ENCODE assay signal across 29 mouse cellular contexts in the genomic region with DNA sequence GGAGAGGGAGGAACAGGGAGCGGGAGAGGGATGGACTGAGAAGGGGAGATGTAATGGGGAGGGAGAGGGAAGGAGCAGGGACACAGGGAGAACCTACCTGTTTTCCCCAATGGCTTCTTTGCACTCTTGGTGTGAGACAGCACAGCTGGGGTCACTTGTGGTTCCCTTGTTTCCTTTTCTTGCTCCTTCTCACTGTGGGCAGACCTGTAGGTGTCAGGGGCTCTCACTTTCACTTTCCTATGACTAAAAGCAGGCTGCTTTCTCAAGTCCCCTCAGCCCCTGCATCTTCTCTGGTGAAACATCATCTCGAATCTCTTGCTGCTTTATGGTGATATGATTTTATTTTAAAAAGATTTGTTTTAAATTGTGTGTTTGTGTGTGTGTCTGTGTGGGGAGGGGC.
A peak's percentile ranks its signal among the peaks of the same experiment; 100 is the strongest.
DNase-seq lines count a peak whose midpoint lies in the region; ATAC-seq lines count a peak whose summit lies in the region.
"Had no signal": no experiment of that assay in that cellular context is flagged by ENCODE, and none has a peak within 500 bp of the region (broad histone marks: within the 10 kb centered on the region; RNA-seq: fewer than 3 reads in every experiment).

No protein-coding gene starts in this region.

- WGBS in hindbrain, embryonic 12.5 days, result 58% methylated on average over 2 of the region's 2 CpGs

- H3K4me3 ChIP-seq in hindbrain, embryonic 12.5 days, result no peak overlapping the region
- H3K4me3 ChIP-seq: embryonic facial prominence, embryonic 12.5 days; heart, adult 2 months; heart, embryonic 12.5 days; hindbrain, embryonic 10.5 days; left cerebral cortex, adult 2 months; limb, embryonic 12.5 days; liver, embryonic 15.5 days; midbrain, embryonic 12.5 days had no signal

- DNase-seq in CD4-positive, CD25-positive, alpha-beta regulatory T cell, adult 2 months (ENCODE audit: low read depth, low spot score), result peak; percentile 48
- no peak for DNase-seq in urinary bladder, postnatal 25 days (ENCODE audit: low spot score)
- DNase-seq in gastrocnemius, adult 8-10 months (ENCODE audit: low spot score in 2 of 2), result no peak
- DNase-seq in ovary, postnatal 14 days (ENCODE audit: low spot score), result no peak
- DNase-seq: adrenal gland, postnatal 10 days; cerebellum, adult 8-10 months; cerebellum, postnatal 25 days; gastrocnemius, postnatal 25 days; heart, adult 2 months; kidney, adult 9 months; kidney, postnatal 10 days; layer of hippocampus, adult 9-11 months; lung, embryonic 14.5 days; lung, postnatal 14 days; right cerebral cortex, adult 18-20 months had no signal

- no peaks in the 10 kb centered on the region for H3K9me3 ChIP-seq in hindbrain, embryonic 12.5 days (replicated peaks)
- H3K9me3 ChIP-seq: embryonic facial prominence, embryonic 12.5 days; heart, embryonic 12.5 days; hindbrain, embryonic 10.5 days; limb, embryonic 12.5 days; liver, embryonic 15.5 days; midbrain, embryonic 12.5 days had no signal

- H3K27ac ChIP-seq in hindbrain, embryonic 12.5 days, result no peak overlapping the region
- H3K27ac ChIP-seq: embryonic facial prominence, embryonic 12.5 days; heart, adult 2 months; hindbrain, embryonic 10.5 days; left cerebral cortex, adult 2 months; limb, embryonic 12.5 days; liver, embryonic 15.5 days; midbrain, embryonic 12.5 days had no signal

- H3K36me3 ChIP-seq in hindbrain, embryonic 12.5 days, result no peaks in the 10 kb centered on the region
- H3K36me3 ChIP-seq: embryonic facial prominence, embryonic 12.5 days; heart, embryonic 12.5 days; hindbrain, embryonic 10.5 days; limb, embryonic 12.5 days; liver, embryonic 15.5 days; midbrain, embryonic 12.5 days had no signal

- H3K9ac ChIP-seq in hindbrain, embryonic 12.5 days, result no peak overlapping the region
- H3K9ac ChIP-seq: embryonic facial prominence, embryonic 12.5 days; heart, embryonic 12.5 days; limb, embryonic 12.5 days; liver, embryonic 15.5 days; lung, embryonic 14.5 days; midbrain, embryonic 12.5 days had no signal

- H3K4me1 ChIP-seq in hindbrain, embryonic 12.5 days, result no peaks in the 10 kb centered on the region
- H3K4me1 ChIP-seq: embryonic facial prominence, embryonic 12.5 days; limb, embryonic 12.5 days; liver, embryonic 15.5 days; midbrain, embryonic 12.5 days had no signal

- H3K4me2 ChIP-seq in hindbrain, embryonic 12.5 days (replicated peaks), result no peak overlapping the region
- H3K4me2 ChIP-seq: embryonic facial prominence, embryonic 12.5 days; heart, embryonic 12.5 days; limb, embryonic 12.5 days; liver, embryonic 15.5 days; lung, embryonic 14.5 days; midbrain, embryonic 12.5 days had no signal

- peak; percentile 17 for ATAC-seq in activated CD4-positive, CD25-positive, alpha-beta regulatory T cell, adult 4 months
- peak; percentile 23 for ATAC-seq in inflammation-experienced regulatory T-cells, adult 6 months
- ATAC-seq in neutrophil, adult 5-6 weeks (ENCODE audit: extremely low read depth, insufficient number of reproducible peaks, low FRiP score, poor library complexity, severe bottlenecking), result peak; percentile 24; the same call in 1 of the 2 replicates
- ATAC-seq in hindbrain, embryonic 12.5 days (ENCODE audit: low FRiP score), result no peak
- ATAC-seq: forebrain, embryonic 16.5 days; hindbrain, embryonic 16.5 days; intestine, embryonic 16.5 days had no signal

- no peaks in the 10 kb centered on the region for H3K27me3 ChIP-seq in hindbrain, embryonic 12.5 days
- H3K27me3 ChIP-seq: embryonic facial prominence, embryonic 12.5 days; heart, embryonic 12.5 days; limb, embryonic 12.5 days; liver, embryonic 15.5 days; midbrain, embryonic 12.5 days had no signal
